Mouse (Mus musculus) heart, embryonic 15.5 days (tissue): ENCODE results near the gene Tcf7l1. TPM values are rescaled to one million over a fixed set of nuclear protein-coding genes. Genes with fewer than 3 reads are reported as not detected.
"Not testable (repeated sequence)": the region's sequence is repeated elsewhere in the genome, so short reads cannot be mapped to it uniquely, and the experiment has no call there.

Experiments used
- ATAC-seq: fragments of 200-750 bp; cut with Nextera tagmentation; replicated peaks from 2 replicates; pipeline ENCODE4 v1.8.0; 2017; ENCODE audit warnings: low read depth, moderate TSS enrichment; ENCODE audit not compliant: insufficient number of reproducible peaks, insufficient read depth, low FRiP score
- H3K27ac ChIP-seq: fragments of 300-500 bp; sonication (generic); 2 replicates; pipeline ENCODE4 v1.5.1; 2015; ENCODE audit warnings: mild to moderate bottlenecking, inconsistent platforms
- H3K27me3 ChIP-seq: fragments of 300-500 bp; sonication (generic); 2 replicates; pipeline ENCODE4 v1.6.1; 2015; ENCODE audit warnings: inconsistent platforms
- H3K36me3 ChIP-seq: fragments of 300-500 bp; sonication (generic); 2 replicates; pipeline ENCODE4 v1.6.1; 2015; ENCODE audit warnings: mild to moderate bottlenecking, inconsistent platforms
- H3K4me1 ChIP-seq: fragments of 300-500 bp; sonication (generic); replicated peaks from 2 replicates; pipeline ENCODE4 v1.6.1; 2015; ENCODE audit warnings: inconsistent platforms
- H3K4me2 ChIP-seq: fragments of 300-500 bp; sonication (generic); 2 replicates; pipeline ENCODE4 v1.6.1; 2015; ENCODE audit warnings: inconsistent platforms, mild to moderate bottlenecking, moderate library complexity
- H3K4me3 ChIP-seq: fragments of 300-500 bp; sonication (generic); 2 replicates; pipeline ENCODE4 v1.5.1; 2015; ENCODE audit warnings: mild to moderate bottlenecking, inconsistent platforms
- H3K9ac ChIP-seq: fragments of 300-500 bp; sonication (generic); 2 replicates; pipeline ENCODE4 v1.6.1; 2015; ENCODE audit warnings: mild to moderate bottlenecking, inconsistent platforms
- H3K9me3 ChIP-seq: fragments of 300-500 bp; sonication (generic); replicated peaks from 2 replicates; pipeline ENCODE4 v1.6.1; 2016; ENCODE audit warnings: inconsistent platforms
- WGBS: fragments of 180-500 bp; shearing (Covaris S2); methylation state at CpG from one replicate; pipeline ENCODE4 v1.1.7; 2015; ENCODE audit warnings: mixed read lengths; 5-methylcytosine and 5-hydroxymethylcytosine counted together
- polyA plus RNA-seq: library from polyadenylated mRNA; unstranded; fragments of >200 nt; fragmentation: Nextera tagmentation; extraction: Ambion mirVana; gene quantifications from 2 replicates; pipeline ENCODE4 v1.2.1, GENCODE M21; 2015

Tcf7l1 gene
- polyA plus RNA-seq, result 12.6 and 19.5 TPM in 2 replicates

DNA sequence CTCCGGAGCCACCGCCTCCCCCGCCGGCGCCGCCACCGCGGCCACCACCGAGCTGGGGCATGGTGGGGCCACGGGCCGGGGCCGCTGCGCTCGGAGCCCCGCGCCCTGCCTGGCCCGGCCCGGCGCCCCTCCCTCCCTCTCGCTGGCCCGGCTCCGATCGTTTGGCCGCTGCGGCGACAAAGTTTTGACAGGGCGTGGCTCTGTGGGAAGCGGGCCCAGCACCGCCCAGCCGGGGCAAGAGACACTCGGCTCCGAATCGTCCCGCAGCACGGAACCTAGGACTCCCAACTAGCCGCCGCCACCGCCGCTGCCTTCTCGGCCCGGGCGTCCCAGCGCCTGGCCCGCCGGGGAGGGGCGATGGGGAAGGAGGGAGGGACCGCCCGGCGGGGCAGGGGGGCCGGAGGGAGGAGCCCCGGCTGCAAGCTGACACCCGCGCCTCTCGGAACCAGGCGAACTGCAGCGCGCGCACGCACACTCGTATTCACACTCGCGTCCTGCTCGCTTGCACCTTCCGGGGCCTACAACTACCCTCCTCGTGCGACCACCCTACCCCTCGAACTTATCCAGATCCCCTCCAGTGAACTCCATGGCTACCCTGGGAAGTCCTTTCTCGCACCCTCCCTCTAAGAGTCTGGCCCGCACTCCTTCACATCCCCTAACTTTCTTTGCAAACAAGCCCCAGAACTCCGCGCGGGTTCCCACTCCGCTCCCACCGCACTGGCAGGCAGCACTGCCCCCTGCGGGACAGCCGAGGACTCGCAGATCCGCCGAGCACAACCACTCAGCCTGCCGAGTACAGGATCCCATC, at the start of gene Tcf7l1:
Gene Tcf7l1 (minus strand): TSS at position 363 of the 808 bp plus-strand sequence.
- under 1% methylated on average over 72 of the region's 80 CpGs for WGBS
- no peaks in the 10 kb centered on the region for H3K9me3 ChIP-seq
- H3K27me3 ChIP-seq, result peaks cover 6% of the 10 kb centered on the region; the same call in 1 of the 2 replicates
- H3K27ac ChIP-seq, result peak within 1 kb of the TSS; percentile 93
- peak within 1 kb of the TSS; percentile 82 for H3K9ac ChIP-seq
- peaks cover 18% of the 10 kb centered on the region for H3K4me1 ChIP-seq
- no peaks in the 10 kb centered on the region for H3K36me3 ChIP-seq
- H3K4me3 ChIP-seq, result peak within 1 kb of the TSS; percentile 92
- ATAC-seq, result peak; percentile 95
- H3K4me2 ChIP-seq, result peak within 1 kb of the TSS; percentile 88

DNA sequence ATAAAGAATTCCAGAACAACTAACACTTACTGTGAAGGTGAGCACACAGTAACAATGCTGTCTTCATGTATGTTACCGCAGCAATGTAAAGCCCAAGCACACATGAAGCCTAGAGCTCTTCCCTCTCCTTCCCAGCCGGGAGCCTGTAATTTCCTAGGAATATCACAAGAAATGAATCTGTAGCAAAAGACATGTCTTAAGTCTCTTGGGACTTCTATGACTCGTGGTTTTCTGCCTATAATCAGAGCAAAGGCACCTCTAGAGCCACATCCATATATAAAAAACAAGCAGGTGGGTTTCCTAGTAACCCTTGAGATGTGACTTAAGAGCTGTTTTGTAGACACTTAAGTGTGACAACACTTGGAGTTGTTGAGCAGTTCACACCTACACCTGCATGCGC, 48.7 kb upstream of the Tcf7l1 start:
- ATAC-seq, result no peak

DNA sequence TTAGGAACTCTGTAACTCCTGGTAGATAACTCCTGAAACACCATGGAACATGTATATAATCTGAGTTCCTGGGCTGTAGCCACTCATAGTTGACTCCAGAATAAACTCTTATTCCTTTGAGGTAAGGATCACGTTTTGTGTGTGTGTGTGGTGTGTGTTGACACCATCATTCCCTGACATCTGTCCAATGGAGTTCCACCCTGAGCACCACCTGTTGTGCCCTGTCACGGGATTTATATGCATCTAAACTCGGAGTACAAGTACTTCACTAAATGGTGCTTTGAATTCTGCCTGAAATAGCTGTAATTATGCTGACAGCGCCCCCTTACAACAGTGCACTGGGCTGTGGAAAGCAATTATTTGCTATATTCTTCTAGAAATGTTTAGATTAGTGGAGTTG, 45.5 kb upstream of the Tcf7l1 start:
- WGBS, result 58% methylated on average over 4 of the region's 4 CpGs
- no peaks in the 10 kb centered on the region for H3K4me1 ChIP-seq
- no peaks in the 10 kb centered on the region for H3K9me3 ChIP-seq
- H3K27ac ChIP-seq, result no peak overlapping the region
- H3K9ac ChIP-seq, result no peak overlapping the region
- ATAC-seq, result no peak
- H3K36me3 ChIP-seq, result no peaks in the 10 kb centered on the region
- no peak overlapping the region for H3K4me3 ChIP-seq
- H3K4me2 ChIP-seq, result no peak overlapping the region
- no peaks in the 10 kb centered on the region for H3K27me3 ChIP-seq

More for the DNA sequence above, 48.7 kb upstream of the Tcf7l1 start:
- Histone ChIP-seq H3K4me1 (no peaks in the 10 kb centered on the region), H3K27ac (no peak overlapping the region), H3K9me3 (no peaks in the 10 kb centered on the region), H3K4me2 (no peak overlapping the region), H3K4me3 (no peak overlapping the region), H3K36me3 (peaks cover 23% of the 10 kb centered on the region; the same call in 1 of the 2 replicates), H3K27me3 (no peaks in the 10 kb centered on the region), H3K9ac (no peak overlapping the region)
- 88% methylated on average over 4 of the region's 4 CpGs for WGBS

DNA sequence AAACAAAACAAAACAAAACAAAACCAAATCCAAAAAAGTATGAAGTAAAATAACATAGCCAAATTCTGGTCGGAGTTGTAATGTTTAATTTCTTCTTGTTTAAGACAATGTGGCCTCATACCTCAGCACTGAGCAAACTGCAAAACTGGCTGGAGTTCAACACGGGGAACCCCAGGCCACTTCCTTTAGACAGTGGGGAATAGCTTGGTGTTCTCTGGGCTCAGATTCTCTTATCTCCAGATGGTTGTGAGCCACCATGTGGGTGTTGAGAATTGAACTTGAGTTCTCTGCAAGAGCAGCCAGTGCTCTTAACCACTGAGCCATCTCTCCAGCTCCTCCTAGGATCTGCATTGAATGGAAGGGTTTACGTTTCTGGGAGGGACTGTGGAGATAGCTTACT, 42.8 kb upstream of the Tcf7l1 start:
- Histone ChIP-seq H3K27ac (no peak overlapping the region), H3K9ac (no peak overlapping the region), H3K4me2 (no peak overlapping the region), H3K36me3 (no peaks in the 10 kb centered on the region), H3K4me3 (no peak overlapping the region), H3K27me3 (no peaks in the 10 kb centered on the region), H3K4me1 (no peaks in the 10 kb centered on the region), H3K9me3 (no peaks in the 10 kb centered on the region)
- ATAC-seq, result no peak
- 42% methylated on average over 3 of the region's 3 CpGs for WGBS

DNA sequence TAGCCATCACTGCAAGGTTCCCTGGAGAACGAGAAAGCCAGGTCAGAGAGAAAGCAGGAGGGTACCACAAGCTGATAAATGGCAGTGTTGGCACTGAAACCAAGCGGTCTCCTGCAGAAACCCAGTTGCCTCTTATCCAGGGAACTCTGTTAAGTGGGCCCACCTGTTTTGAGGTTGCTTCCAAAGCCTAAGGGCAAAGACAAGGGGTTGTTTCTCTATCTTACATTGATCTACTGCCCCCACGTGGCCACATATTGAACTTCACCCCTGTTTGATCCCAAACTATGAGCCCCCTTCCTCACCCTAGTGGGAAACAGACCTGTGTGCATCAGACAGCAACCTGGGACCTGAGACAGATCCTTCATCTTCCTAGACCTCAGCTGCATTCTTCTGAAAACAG, 42.2 kb upstream of the Tcf7l1 start:
- Histone ChIP-seq H3K27me3 (no peaks in the 10 kb centered on the region), H3K9ac (no peak overlapping the region), H3K4me3 (no peak overlapping the region), H3K27ac (no peak overlapping the region), H3K9me3 (no peaks in the 10 kb centered on the region), H3K4me1 (no peaks in the 10 kb centered on the region), H3K4me2 (no peak overlapping the region), H3K36me3 (no peaks in the 10 kb centered on the region)
- WGBS, result 14% methylated on average over 3 of the region's 3 CpGs
- no peak for ATAC-seq

DNA sequence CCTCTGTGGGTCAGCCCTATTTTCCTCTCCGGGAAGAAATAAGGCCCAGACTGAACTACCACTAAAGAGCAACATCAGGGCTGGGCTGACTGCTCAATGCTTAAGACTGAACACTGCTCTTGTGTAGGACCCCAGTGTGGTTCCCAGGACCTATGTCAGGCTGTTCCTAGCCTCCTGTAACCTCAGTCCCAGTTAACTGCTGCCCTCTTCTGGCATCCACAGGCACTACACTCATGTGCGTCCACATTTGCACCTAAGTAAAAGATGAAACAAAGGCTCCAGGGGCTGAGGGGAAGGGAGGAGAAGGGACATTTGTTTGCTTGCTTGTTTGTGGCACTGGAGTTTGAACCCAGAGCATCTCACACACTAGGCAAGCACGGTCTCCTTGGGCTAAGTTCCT, 39.8 kb upstream of the Tcf7l1 start:
- peaks cover 10% of the 10 kb centered on the region for H3K4me1 ChIP-seq
- H3K4me2 ChIP-seq, result no peak overlapping the region
- no peak overlapping the region for H3K27ac ChIP-seq
- no peaks in the 10 kb centered on the region for H3K27me3 ChIP-seq
- H3K9ac ChIP-seq, result no peak overlapping the region
- H3K9me3 ChIP-seq, result no peaks in the 10 kb centered on the region
- no peaks in the 10 kb centered on the region for H3K36me3 ChIP-seq
- no peak for ATAC-seq
- WGBS, result 76% methylated on average over 3 of the region's 3 CpGs
- no peak overlapping the region for H3K4me3 ChIP-seq

DNA sequence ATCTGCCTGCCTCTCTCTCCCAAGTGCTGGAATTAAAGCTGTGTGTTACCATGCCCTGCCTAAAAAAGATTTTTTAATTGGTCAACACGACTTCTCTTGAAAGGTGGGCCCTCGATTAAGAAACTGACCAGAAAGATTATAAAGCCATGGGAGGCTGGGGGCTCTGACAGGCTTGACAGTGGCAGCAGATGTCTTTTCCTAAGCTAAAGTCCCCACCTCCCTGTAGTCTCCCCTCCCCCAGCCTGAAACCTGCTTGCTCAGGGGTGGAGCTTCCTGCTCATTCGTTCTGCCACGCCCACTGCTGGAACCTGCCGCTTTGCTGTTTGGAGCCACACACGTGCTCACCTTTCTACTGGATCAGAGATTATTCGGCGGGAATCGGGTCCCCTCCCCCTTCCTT, 39.0 kb upstream of the Tcf7l1 start:
- H3K27ac ChIP-seq, H3K27me3 ChIP-seq, H3K4me3 ChIP-seq, H3K36me3 ChIP-seq, H3K9ac ChIP-seq, ATAC-seq, H3K4me1 ChIP-seq, H3K9me3 ChIP-seq: not testable (repeated sequence)
- peak overlapping the region; percentile 30; the same call in 1 of the 2 replicates for H3K4me2 ChIP-seq
- 7% methylated on average over 9 of the region's 9 CpGs for WGBS

DNA sequence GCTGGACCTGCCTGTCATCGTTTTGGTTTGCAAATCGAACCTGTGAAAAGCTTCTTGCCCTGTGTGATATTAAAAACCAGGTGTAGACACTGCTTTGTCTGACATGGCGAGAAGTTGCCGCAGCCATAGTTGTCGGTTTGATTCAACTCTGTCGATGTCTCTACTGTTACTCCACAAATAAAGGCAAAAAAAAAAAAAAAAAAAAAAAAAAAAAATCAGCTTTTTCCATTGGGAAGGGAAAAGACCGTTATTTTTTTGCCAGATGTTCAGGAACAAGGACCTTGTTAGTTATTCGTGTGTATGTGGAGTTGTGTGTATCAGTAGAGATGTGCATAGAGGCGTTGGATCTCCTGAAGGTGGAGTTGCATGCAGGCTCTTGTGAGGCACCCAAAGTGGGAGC, 36.7 kb upstream of the Tcf7l1 start:
- Histone ChIP-seq H3K4me3 (no peak overlapping the region), H3K9me3 (no peaks in the 10 kb centered on the region), H3K9ac (no peak overlapping the region), H3K36me3 (no peaks in the 10 kb centered on the region), H3K4me2 (no peak overlapping the region), H3K27me3 (no peaks in the 10 kb centered on the region), H3K27ac (no peak overlapping the region), H3K4me1 (peaks cover 10% of the 10 kb centered on the region)
- ATAC-seq, result no peak
- 51% methylated on average over 9 of the region's 9 CpGs for WGBS

DNA sequence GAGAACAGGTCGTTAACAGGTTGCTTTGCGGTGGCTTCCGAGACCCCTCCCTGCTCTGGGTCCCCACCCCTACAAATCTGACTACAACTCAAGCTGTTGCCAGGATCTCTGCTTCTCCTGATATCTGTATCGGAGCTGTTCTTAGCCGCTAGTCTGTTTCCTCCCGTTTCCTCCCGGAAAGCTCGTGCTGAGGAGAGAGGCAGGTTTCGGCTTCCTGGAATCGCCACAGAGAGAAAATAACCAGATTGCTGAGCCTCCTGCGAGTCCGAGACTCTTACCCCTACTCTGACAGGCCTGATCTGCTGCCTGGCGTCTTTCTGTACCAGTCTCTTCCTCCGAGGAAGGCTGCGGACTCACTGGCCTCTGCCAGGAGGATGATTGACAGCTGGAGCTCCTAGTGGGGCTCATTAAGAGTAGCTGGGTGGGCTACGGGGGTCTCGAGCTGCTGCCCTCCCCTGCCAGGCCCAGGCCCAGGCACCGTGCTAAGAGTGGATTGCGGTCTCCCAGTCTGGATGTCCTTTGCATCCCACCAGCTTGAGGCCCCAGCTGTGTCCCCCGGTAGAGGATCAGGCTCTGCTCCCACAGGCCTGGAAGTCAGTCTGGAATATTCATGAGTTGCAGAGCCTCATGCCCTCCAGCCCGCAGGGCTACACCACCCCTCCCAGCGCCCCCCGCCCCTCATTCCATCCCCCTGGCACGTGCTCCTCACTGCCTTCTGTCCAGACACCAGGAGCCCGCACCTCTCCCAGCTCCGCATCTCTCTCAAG, 36.1 kb upstream of the Tcf7l1 start:
- 6% methylated on average over 26 of the region's 26 CpGs for WGBS
- peaks cover 10% of the 10 kb centered on the region for H3K4me1 ChIP-seq
- peak overlapping the region; percentile 48 for H3K27ac ChIP-seq
- ATAC-seq, result peak; percentile 68
- H3K4me3 ChIP-seq, result peak overlapping the region; percentile 40
- H3K4me2 ChIP-seq, result peak overlapping the region; percentile 64
- no peaks in the 10 kb centered on the region for H3K27me3 ChIP-seq
- no peaks in the 10 kb centered on the region for H3K36me3 ChIP-seq
- peak overlapping the region; percentile 43 for H3K9ac ChIP-seq
- H3K9me3 ChIP-seq, result no peaks in the 10 kb centered on the region

DNA sequence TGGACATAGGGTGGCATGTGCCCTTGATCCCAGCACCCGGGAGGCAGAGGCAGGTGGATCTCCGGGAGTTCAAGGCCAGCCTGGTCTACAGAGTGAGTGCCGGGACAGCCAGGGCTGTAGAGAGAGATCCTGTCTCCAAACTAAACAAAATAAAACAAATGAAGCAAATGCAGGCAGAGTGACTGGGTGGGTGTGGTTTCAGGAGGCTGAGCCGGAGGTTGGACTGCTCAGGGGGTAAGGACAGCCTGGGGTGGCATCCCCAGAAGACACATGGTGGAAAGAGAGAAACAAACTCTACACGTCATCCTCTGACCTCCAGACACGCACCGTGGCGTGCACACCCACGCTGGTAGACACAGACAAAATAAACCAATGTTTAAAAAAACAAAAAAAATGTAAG, 24.4 kb upstream of the Tcf7l1 start:
- Histone ChIP-seq H3K9ac (no peak overlapping the region), H3K36me3 (no peaks in the 10 kb centered on the region), H3K4me1 (no peaks in the 10 kb centered on the region), H3K4me3 (no peak overlapping the region), H3K9me3 (no peaks in the 10 kb centered on the region), H3K27ac (no peak overlapping the region), H3K27me3 (no peaks in the 10 kb centered on the region), H3K4me2 (no peak overlapping the region)
- 73% methylated on average over 9 of the region's 9 CpGs for WGBS
- no peak for ATAC-seq

DNA sequence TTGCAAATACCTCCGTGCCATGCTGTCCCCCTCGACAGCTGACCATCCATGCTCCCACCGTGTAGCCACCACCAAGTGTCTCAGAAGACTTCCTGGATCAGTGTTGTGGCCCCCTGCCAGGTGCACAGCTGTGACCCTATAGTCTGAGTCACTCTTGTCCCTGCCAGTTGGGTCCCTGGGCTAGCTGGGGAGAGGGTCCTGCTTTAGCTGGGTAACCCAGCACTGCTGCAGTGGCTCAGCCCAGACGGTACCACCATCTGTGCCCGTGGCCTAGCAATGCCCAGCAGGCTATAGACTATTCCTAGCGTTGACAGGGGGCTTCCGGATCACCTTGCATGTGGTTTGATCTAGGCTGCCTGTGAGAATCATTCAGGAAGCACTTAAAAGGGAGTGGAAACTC, 21.2 kb upstream of the Tcf7l1 start:
- H3K4me1 ChIP-seq, result no peaks in the 10 kb centered on the region
- no peak overlapping the region for H3K9ac ChIP-seq
- no peak overlapping the region for H3K4me3 ChIP-seq
- WGBS, result 59% methylated on average over 7 of the region's 7 CpGs
- no peaks in the 10 kb centered on the region for H3K36me3 ChIP-seq
- no peak overlapping the region for H3K4me2 ChIP-seq
- no peaks in the 10 kb centered on the region for H3K27me3 ChIP-seq
- ATAC-seq, result no peak
- no peak overlapping the region for H3K27ac ChIP-seq
- H3K9me3 ChIP-seq, result no peaks in the 10 kb centered on the region
